Mouse (Mus musculus): Measurements from ENCODE around the gene C9. TPM values are rescaled to one million over a fixed set of nuclear protein-coding genes. Genes with fewer than 3 reads are reported as not detected.

C9 gene
- polyA plus RNA-seq, 1 experiment from 2014 or later = 0.95 TPM

DNA sequence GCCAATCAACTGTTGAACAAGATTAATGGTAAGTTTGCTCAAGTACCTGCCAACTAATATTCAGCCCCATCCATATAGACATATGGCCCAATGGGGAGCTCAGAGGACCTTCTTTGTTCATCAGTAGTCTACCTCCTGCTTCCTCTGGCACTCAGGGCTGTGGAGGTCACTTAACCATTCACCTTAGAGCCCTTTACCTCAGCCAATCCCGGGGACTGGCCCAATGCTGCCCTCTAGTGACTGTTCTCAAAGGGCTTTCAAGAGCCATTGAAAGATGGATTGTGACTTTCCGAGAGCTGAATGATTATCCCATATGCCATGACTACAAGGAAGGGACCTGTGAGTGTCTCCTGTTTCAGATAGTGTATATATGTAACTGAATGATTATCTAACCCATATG is 9.4 kb upstream of the C9 start:
- Histone ChIP-seq H3K36me3 (replicated peaks; ENCODE audit: insufficient read depth, low read length) (no peaks in the 10 kb centered on the region), H3K4me2 (ENCODE audit: low read depth, low read length) (no peak overlapping the region), H3K9ac (replicated peaks) (no peak overlapping the region), H3K9me3 (ENCODE audit: low read length) (no peaks in the 10 kb centered on the region), H3K4me1 (ENCODE audit: insufficient read depth) (no peaks in the 10 kb centered on the region), H3K27me3 (ENCODE audit: insufficient read depth, low read length) (no peaks in the 10 kb centered on the region), H3K4me3 (ENCODE audit: low read depth, low read length) (no peak overlapping the region), H3K27ac (ENCODE audit: low read depth) (no peak overlapping the region)
- no peak for TF ChIP-seq EP300 (IDR thresholded peaks at IDR 0.05; ENCODE audit: low read depth)
- TF ChIP-seq CTCF (IDR thresholded peaks at IDR 0.05; ENCODE audit: low read depth) = peak; percentile 74
- DNase-seq = peak; percentile 52
- WGBS (ENCODE audit: insufficient replicate concordance) = 50% methylated on average over 2 of the region's 2 CpGs
- ATAC-seq = no peak

DNA sequence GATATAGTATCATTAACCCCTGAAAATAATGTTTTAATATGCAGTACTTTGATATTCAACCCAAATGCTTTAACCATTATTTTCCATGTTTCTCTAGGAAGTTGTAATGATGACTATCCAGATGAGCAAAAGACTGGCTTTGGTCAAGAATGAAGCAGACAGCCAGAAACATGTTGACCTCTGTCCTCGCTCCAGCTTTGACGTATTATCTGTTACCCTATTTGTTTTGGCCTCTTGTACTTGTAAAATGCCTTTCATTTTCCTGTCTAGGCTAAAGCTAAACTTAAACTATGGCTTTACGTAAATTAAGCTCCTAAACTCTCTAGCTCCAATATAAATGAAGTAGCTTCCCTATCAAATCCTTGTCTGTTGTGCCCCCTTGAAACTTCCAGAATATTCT is 6.4 kb upstream of the C9 start:
- Histone ChIP-seq H3K4me3 (ENCODE audit: low read depth, low read length) (no peak overlapping the region), H3K4me2 (ENCODE audit: low read depth, low read length) (no peak overlapping the region), H3K9ac (replicated peaks) (no peak overlapping the region), H3K4me1 (ENCODE audit: insufficient read depth) (no peaks in the 10 kb centered on the region), H3K9me3 (ENCODE audit: low read length) (no peaks in the 10 kb centered on the region), H3K27me3 (ENCODE audit: insufficient read depth, low read length) (no peaks in the 10 kb centered on the region), H3K27ac (ENCODE audit: low read depth) (no peak overlapping the region), H3K36me3 (replicated peaks; ENCODE audit: insufficient read depth, low read length) (no peaks in the 10 kb centered on the region)
- no peak for TF ChIP-seq CTCF (IDR thresholded peaks at IDR 0.05; ENCODE audit: low read depth)
- TF ChIP-seq EP300 (IDR thresholded peaks at IDR 0.05; ENCODE audit: low read depth) = no peak
- no peak for ATAC-seq
- no peak for DNase-seq
- WGBS (ENCODE audit: insufficient replicate concordance) = 64% methylated on average over 3 of the region's 3 CpGs

DNA sequence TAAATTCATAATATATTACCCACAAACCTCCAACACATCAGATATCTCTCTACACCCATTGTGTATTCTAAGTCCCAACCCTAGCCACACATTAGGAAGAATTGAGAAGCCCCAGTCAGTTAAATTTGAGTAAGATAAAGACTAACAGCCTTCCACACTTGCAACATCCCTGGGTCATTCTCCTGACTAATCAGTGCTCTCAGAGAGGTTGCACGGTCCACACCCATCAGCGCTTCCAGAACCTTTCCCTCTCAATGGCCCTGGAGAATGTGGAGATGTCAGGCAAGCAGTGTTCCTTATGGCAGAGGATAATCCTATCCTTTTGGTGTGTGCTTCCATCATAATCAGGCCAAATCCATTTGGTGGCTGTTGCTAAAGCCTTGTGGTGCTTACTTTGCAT is 675 bp upstream of the C9 start:
- H3K27ac ChIP-seq (ENCODE audit: low read depth) = no peak overlapping the region
- ATAC-seq = no peak
- no peak for DNase-seq
- peaks cover 2% of the 10 kb centered on the region for H3K4me1 ChIP-seq (ENCODE audit: insufficient read depth)
- WGBS (ENCODE audit: insufficient replicate concordance) = 73% methylated on average over 2 of the region's 2 CpGs
- H3K36me3 ChIP-seq (replicated peaks; ENCODE audit: insufficient read depth, low read length) = no peaks in the 10 kb centered on the region
- H3K9me3 ChIP-seq (ENCODE audit: low read length) = no peaks in the 10 kb centered on the region
- no peak overlapping the region for H3K4me3 ChIP-seq (ENCODE audit: low read depth, low read length)
- H3K9ac ChIP-seq (replicated peaks) = no peak overlapping the region
- H3K4me2 ChIP-seq (ENCODE audit: low read depth, low read length) = no peak overlapping the region
- TF ChIP-seq CTCF (IDR thresholded peaks at IDR 0.05; ENCODE audit: low read depth) (no peak), EP300 (IDR thresholded peaks at IDR 0.05; ENCODE audit: low read depth) (no peak)
- no peaks in the 10 kb centered on the region for H3K27me3 ChIP-seq (ENCODE audit: insufficient read depth, low read length)

DNA sequence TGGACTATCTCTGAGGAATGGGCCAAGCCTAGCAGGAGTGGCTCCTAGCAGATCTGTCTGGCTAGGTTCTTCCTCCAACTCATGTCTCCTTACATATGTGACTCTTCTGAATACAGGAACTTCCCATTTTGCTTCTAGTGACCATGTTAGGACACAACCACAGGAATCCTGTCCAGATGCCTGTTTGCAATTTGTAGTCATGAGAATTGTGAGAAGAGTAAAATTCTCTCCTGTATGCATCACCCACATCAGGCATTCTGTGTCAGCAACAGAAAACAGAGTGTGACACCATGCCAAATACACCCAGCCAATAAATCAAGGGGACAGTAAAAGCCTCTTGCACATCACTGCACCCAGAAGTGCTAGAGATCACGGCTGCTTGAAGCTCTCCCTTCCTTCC is 1.1 kb downstream of the C9 start:
- ATAC-seq (no peak), DNase-seq (no peak)
- Histone ChIP-seq H3K36me3 (replicated peaks; ENCODE audit: insufficient read depth, low read length) (no peaks in the 10 kb centered on the region), H3K4me2 (ENCODE audit: low read depth, low read length) (no peak overlapping the region), H3K4me1 (ENCODE audit: insufficient read depth) (peaks cover 2% of the 10 kb centered on the region), H3K27ac (ENCODE audit: low read depth) (no peak overlapping the region), H3K9me3 (ENCODE audit: low read length) (no peaks in the 10 kb centered on the region), H3K27me3 (ENCODE audit: insufficient read depth, low read length) (no peaks in the 10 kb centered on the region), H3K4me3 (ENCODE audit: low read depth, low read length) (no peak overlapping the region), H3K9ac (replicated peaks) (no peak overlapping the region)
- no peak for TF ChIP-seq CTCF (IDR thresholded peaks at IDR 0.05; ENCODE audit: low read depth)
- TF ChIP-seq EP300 (IDR thresholded peaks at IDR 0.05; ENCODE audit: low read depth) = no peak
- WGBS (ENCODE audit: insufficient replicate concordance) = 62% methylated on average over 1 of the region's 1 CpGs

DNA sequence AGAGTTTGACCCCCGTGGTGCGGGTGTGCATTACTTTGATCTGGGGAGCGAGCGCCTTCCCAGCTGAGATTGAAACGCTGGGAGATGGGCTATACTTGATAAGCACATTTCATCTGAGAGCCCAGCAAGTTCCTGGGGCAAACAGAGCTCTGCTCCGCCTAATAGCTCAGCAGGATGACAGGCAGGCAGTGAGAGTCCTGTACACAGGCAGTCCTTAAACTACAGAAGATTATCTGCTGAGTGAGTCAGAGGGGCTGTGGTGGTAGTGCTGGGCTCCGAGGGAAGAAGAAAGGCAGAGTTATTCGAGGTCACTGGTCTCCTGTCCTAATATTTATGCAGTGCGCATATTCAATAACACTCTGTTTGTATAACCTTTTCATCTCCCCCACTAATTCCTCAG is 3.8 kb downstream of the C9 start:
- Histone ChIP-seq H3K9me3 (ENCODE audit: low read length) (no peaks in the 10 kb centered on the region), H3K27ac (ENCODE audit: low read depth) (no peak overlapping the region), H3K4me1 (ENCODE audit: insufficient read depth) (peaks cover 2% of the 10 kb centered on the region), H3K27me3 (ENCODE audit: insufficient read depth, low read length) (no peaks in the 10 kb centered on the region), H3K4me2 (ENCODE audit: low read depth, low read length) (no peak overlapping the region), H3K4me3 (ENCODE audit: low read depth, low read length) (no peak overlapping the region), H3K36me3 (replicated peaks; ENCODE audit: insufficient read depth, low read length) (no peaks in the 10 kb centered on the region), H3K9ac (replicated peaks) (no peak overlapping the region)
- TF ChIP-seq EP300 (IDR thresholded peaks at IDR 0.05; ENCODE audit: low read depth) = no peak
- no peak for TF ChIP-seq CTCF (IDR thresholded peaks at IDR 0.05; ENCODE audit: low read depth)
- ATAC-seq = peak; percentile 25; the same call in 1 of the 2 replicates
- DNase-seq = no peak
- 37% methylated on average over 9 of the region's 9 CpGs for WGBS (ENCODE audit: insufficient replicate concordance)

DNA sequence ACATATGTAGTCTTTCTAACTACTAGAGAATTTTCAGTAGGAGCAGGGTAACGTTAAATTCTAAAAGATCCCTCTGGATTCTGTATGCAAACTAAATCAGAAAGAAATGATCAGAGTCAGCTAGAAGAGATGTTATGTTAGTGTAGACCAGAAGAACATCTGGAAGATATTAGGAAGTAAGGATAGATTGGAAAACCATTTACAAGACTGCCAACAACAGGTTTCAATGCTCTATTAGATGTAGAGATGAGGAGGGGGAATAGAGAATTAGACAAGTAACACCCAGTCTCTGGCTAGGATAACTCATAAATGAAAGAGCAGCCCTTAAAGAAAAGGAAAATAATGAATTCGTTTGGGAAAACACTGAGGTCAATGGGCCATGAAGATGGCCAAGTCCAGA is 9.3 kb downstream of the C9 start:
- Histone ChIP-seq H3K4me1 (ENCODE audit: insufficient read depth) (no peaks in the 10 kb centered on the region), H3K4me2 (ENCODE audit: low read depth, low read length) (no peak overlapping the region), H3K9ac (replicated peaks) (no peak overlapping the region), H3K4me3 (ENCODE audit: low read depth, low read length) (no peak overlapping the region), H3K9me3 (ENCODE audit: low read length) (0 out of 2 replicates have a peak, but pooled peaks cover 2% of the 10 kb centered on the region), H3K27ac (ENCODE audit: low read depth) (no peak overlapping the region), H3K27me3 (ENCODE audit: insufficient read depth, low read length) (no peaks in the 10 kb centered on the region), H3K36me3 (replicated peaks; ENCODE audit: insufficient read depth, low read length) (no peaks in the 10 kb centered on the region)
- ATAC-seq = no peak
- DNase-seq = no peak
- TF ChIP-seq CTCF (IDR thresholded peaks at IDR 0.05; ENCODE audit: low read depth) (no peak), EP300 (IDR thresholded peaks at IDR 0.05; ENCODE audit: low read depth) (no peak)
- 68% methylated on average over 2 of the region's 2 CpGs for WGBS (ENCODE audit: insufficient replicate concordance)

DNA sequence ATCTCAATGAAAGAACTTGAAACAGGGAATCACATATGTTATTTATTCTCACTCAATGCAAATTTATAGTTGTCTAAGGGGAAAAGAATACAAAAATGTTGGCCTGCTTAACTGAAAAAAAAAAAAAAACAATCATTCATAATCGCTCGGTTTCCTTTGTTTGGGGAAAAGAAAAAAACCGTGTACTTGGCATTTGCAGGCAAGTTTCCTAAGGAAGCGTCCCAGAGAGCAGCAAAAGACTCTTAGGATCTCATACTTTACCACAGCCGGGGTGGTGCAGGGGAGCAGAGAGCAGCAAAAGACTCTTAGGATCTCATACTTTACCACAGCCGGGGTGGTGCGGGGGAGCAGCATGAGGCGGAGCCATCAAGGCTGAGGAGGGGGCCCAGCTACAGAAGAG is 16.3 kb downstream of the C9 start:
- Histone ChIP-seq H3K27me3 (ENCODE audit: insufficient read depth, low read length) (no peaks in the 10 kb centered on the region), H3K4me2 (ENCODE audit: low read depth, low read length) (no peak overlapping the region), H3K4me1 (ENCODE audit: insufficient read depth) (no peaks in the 10 kb centered on the region), H3K9ac (replicated peaks) (no peak overlapping the region), H3K4me3 (ENCODE audit: low read depth, low read length) (no peak overlapping the region), H3K36me3 (replicated peaks; ENCODE audit: insufficient read depth, low read length) (no peaks in the 10 kb centered on the region), H3K27ac (ENCODE audit: low read depth) (no peak overlapping the region), H3K9me3 (ENCODE audit: low read length) (no peaks in the 10 kb centered on the region)
- TF ChIP-seq EP300 (IDR thresholded peaks at IDR 0.05; ENCODE audit: low read depth) = no peak
- no peak for TF ChIP-seq CTCF (IDR thresholded peaks at IDR 0.05; ENCODE audit: low read depth)
- no peak for DNase-seq
- no peak for ATAC-seq
- WGBS (ENCODE audit: insufficient replicate concordance) = 71% methylated on average over 8 of the region's 8 CpGs

All from liver, postnatal 0 days (tissue).